Mouse (Mus musculus) lung, postnatal 0 days (tissue): Measurements from ENCODE around the gene 1700021F05Rik. TPM values are rescaled to one million over a fixed set of nuclear protein-coding genes. Genes with fewer than 3 reads are reported as not detected.
A peak's percentile ranks its signal among the peaks of the same experiment; 100 is the strongest.

ENCODE experiments used
- ATAC-seq: fragments of 200-750 bp; cut with Nextera tagmentation; 2 replicates; pipeline ENCODE4 v1.8.0; 2017; ENCODE audit warnings: moderate library complexity
- DNase-seq: peaks from one replicate; pipeline ENCODE4 v3.0.0-alpha.2; 2016; ENCODE audit warnings: low spot score
- H3K27ac ChIP-seq: fragments of 300-500 bp; sonication (generic); 2 replicates; pipeline ENCODE4 v1.5.1; 2014; ENCODE audit warnings: antibody characterized with exemption, mild to moderate bottlenecking, low read length, mixed read lengths
- H3K27me3 ChIP-seq: fragments of 300-500 bp; sonication (generic); replicated peaks from 2 replicates; pipeline ENCODE4 v1.6.1; 2014; ENCODE audit warnings: low read length, mixed read lengths; ENCODE audit not compliant: insufficient read depth
- H3K36me3 ChIP-seq: fragments of 300-500 bp; sonication (generic); 2 replicates; pipeline ENCODE4 v1.6.1; 2014; ENCODE audit warnings: low read length, mixed read lengths; ENCODE audit not compliant: insufficient read depth
- H3K4me1 ChIP-seq: fragments of 300-500 bp; sonication (generic); 2 replicates; pipeline ENCODE4 v1.6.1; 2014; ENCODE audit warnings: antibody characterized with exemption, low read depth, low read length, mixed read lengths; ENCODE audit not compliant: insufficient read depth
- H3K4me2 ChIP-seq: fragments of 300-500 bp; sonication (generic); replicated peaks from 2 replicates; pipeline ENCODE4 v1.6.1; 2014; ENCODE audit warnings: low read depth, mild to moderate bottlenecking, low read length, moderate library complexity, mixed read lengths
- H3K4me3 ChIP-seq: fragments of 300-500 bp; sonication (generic); 2 replicates; pipeline ENCODE4 v1.5.1; 2014; ENCODE audit warnings: low read depth, low read length
- H3K9ac ChIP-seq: fragments of 300-500 bp; sonication (generic); replicated peaks from 2 replicates; pipeline ENCODE4 v1.6.1; 2014; ENCODE audit warnings: low read depth, mild to moderate bottlenecking
- H3K9me3 ChIP-seq: fragments of 300-500 bp; sonication (generic); 2 replicates; pipeline ENCODE4 v1.6.1; 2016; ENCODE audit warnings: low read length, mixed read lengths
- CTCF ChIP-seq: IDR thresholded peaks from 2 replicates; pipeline ENCODE4 v1.5.1; 2016; ENCODE audit warnings: antibody characterized with exemption, mild to moderate bottlenecking
- EP300 ChIP-seq: IDR thresholded peaks from 2 replicates; pipeline ENCODE4 v1.6.1; 2016; ENCODE audit warnings: antibody characterized with exemption, mild to moderate bottlenecking, control low read depth
- WGBS: fragments of 180-500 bp; shearing (Covaris S2); extraction: QIAGEN DNeasy Blood & Tissue Kit; methylation state at CpG from one replicate; pipeline ENCODE4 v1.1.7; 2014; 5-methylcytosine and 5-hydroxymethylcytosine counted together
- polyA plus RNA-seq: library from polyadenylated mRNA; unstranded; fragments of >200 nt; fragmentation: Nextera tagmentation; extraction: Ambion mirVana; gene quantifications from 2 replicates; pipeline ENCODE4 v1.2.1, GENCODE M21; 2015

1700021F05Rik gene
- polyA plus RNA-seq, 1 experiment from 2014 or later: 34.2 TPM

DNA sequence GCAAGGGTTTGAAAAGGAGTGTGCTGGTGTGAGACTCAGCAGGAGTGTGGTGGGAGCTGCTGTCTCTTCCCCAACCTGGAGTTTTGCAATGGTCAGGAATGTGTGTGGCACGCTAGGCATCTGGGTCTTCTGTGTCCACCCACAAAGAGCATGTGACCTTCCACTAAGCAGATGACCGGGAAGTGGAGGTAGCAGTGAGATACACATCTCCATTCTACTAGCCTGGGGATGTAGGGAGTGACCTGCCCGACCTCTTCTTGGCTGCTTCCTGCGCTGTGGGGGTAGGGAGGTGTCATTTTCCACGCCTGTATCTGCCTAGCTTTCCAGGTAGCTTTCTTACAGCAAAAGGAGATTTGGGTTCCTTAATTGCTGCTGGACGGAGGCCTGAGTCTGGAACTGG, 51.2 kb downstream of the 1700021F05Rik start:
- H3K27me3 ChIP-seq: no peaks in the 10 kb centered on the region
- H3K4me2 ChIP-seq: no peak overlapping the region
- H3K27ac ChIP-seq: 0 out of 2 replicates have a peak overlapping the region, but pooled peaks have one; percentile 16
- no peaks in the 10 kb centered on the region for H3K4me1 ChIP-seq
- no peaks in the 10 kb centered on the region for H3K9me3 ChIP-seq
- TF ChIP-seq CTCF (no peak), EP300 (no peak)
- no peaks in the 10 kb centered on the region for H3K36me3 ChIP-seq
- H3K9ac ChIP-seq: no peak overlapping the region
- WGBS: 31% methylated on average over 6 of the region's 6 CpGs
- ATAC-seq (peak; percentile 82), DNase-seq (peak; percentile 39)
- no peak overlapping the region for H3K4me3 ChIP-seq

DNA sequence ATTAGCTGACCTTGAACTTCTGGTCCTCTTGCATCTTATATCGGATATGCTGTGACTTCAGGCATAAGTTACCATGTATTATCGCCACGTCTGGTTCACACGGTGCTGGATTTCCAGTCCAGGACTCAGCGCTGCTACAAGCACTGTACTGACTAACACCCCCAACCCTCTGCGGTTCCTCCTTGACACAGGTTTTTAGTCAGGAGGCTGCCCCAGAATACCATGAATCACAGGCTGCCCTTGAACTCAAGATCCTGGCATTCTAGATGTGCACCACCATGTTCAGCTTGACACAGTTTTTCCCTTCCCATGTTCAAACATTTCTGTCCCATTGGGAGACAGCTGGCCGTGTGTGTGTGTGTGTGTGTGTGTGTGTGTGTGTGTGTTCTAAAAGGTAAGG, 51.7 kb downstream of the 1700021F05Rik start:
- WGBS: 74% methylated on average over 7 of the region's 7 CpGs

DNA sequence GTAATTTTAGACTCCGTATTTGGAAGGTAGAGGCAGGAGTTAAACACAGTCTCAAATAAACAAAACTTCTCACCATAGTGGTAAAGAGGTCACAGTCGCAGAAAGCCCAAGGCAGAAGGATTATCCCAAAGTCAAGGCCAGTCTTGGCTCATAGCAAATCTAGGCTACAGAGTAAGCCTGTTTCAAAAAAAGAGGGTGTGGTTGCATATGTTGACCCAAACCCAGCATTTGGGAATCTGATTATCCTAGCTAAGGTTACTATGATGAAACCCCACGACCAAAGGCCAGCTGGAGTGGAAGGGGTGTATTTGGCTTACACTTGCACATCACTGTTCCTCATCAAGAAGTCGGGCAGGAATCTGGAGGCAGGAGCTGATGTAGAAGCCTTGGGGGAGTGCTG, 52.5 kb downstream of the 1700021F05Rik start:
- ATAC-seq (no peak), DNase-seq (no peak)
- Histone ChIP-seq H3K4me3 (no peak overlapping the region), H3K9me3 (no peaks in the 10 kb centered on the region), H3K27ac (no peak overlapping the region), H3K36me3 (no peaks in the 10 kb centered on the region), H3K9ac (no peak overlapping the region), H3K4me1 (0 out of 2 replicates have a peak, but pooled peaks cover 2% of the 10 kb centered on the region), H3K4me2 (no peak overlapping the region), H3K27me3 (no peaks in the 10 kb centered on the region)
- TF ChIP-seq CTCF (no peak), EP300 (no peak)
- 68% methylated on average over 4 of the region's 4 CpGs for WGBS

More for the DNA sequence above, 51.7 kb downstream of the 1700021F05Rik start:
- Histone ChIP-seq H3K4me1 (no peaks in the 10 kb centered on the region), H3K27me3 (no peaks in the 10 kb centered on the region), H3K27ac (no peak overlapping the region), H3K4me3 (no peak overlapping the region), H3K36me3 (no peaks in the 10 kb centered on the region), H3K4me2 (no peak overlapping the region), H3K9me3 (no peaks in the 10 kb centered on the region), H3K9ac (no peak overlapping the region)
- no peak for ATAC-seq
- DNase-seq: no peak
- TF ChIP-seq CTCF (no peak), EP300 (no peak)

DNA sequence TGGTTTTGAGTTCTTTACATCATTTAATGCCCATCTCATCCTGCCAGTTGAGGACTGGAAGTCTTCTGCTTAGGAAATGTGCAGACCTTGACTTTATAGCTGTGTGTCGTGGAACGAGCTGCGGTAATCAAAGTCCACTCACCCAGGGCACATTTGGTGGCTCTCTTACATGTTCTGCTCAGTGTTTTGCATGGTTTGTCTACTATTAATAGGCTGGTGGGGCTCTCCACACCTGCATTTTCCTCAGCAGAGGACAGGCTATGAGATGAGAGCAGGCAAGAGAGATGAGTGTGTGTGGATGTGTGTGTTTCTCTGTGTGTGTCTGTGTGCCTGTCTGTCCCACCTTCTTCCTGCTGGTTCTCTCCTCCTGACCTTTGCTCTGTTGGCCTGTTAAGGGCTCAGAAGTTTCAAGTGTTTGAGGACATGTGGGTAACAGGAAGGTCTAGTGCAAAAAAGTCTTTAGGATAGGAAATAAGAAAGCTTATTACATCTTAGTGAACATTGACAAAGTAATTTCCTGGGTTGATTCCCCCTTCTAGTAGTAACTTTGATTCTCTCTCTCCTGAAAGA, 53.3 kb downstream of the 1700021F05Rik start:
- Histone ChIP-seq H3K4me2 (no peak overlapping the region), H3K9ac (no peak overlapping the region), H3K27me3 (no peaks in the 10 kb centered on the region), H3K36me3 (no peaks in the 10 kb centered on the region), H3K4me3 (no peak overlapping the region), H3K27ac (no peak overlapping the region), H3K4me1 (0 out of 2 replicates have a peak, but pooled peaks cover 4% of the 10 kb centered on the region), H3K9me3 (no peaks in the 10 kb centered on the region)
- ATAC-seq (no peak), DNase-seq (no peak)
- TF ChIP-seq CTCF: no peak
- no peak for TF ChIP-seq EP300
- 87% methylated on average over 3 of the region's 3 CpGs for WGBS

DNA sequence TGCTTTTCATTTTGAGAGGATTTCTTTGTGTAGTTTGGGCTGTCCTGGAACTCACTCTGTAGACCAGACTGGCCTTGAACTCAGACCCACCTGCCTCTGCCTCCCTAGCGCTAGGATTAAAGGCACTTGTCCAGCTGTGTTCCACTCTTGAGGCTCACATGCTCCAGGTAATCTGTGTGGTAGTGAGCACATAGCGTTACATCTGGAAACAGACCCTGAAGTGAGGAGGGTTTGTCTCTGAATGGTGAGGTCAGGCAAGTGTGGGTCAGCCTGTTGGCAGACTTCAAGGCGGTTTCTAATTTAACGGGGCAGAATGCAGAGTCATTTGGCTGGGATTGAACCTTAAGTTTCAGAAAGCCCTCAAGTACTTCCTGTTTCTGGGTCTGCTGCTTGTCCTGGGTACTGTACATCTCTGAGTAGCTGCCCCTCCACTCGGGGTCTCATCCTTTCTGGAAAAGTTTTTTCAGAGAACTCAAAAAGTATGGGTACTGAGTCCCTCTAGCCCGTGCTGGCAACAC, 55.0 kb downstream of the 1700021F05Rik start:
- Histone ChIP-seq H3K4me1 (0 out of 2 replicates have a peak, but pooled peaks cover 4% of the 10 kb centered on the region), H3K4me2 (no peak overlapping the region), H3K27ac (no peak overlapping the region), H3K4me3 (no peak overlapping the region), H3K36me3 (no peaks in the 10 kb centered on the region), H3K27me3 (no peaks in the 10 kb centered on the region), H3K9me3 (no peaks in the 10 kb centered on the region), H3K9ac (no peak overlapping the region)
- TF ChIP-seq EP300 (no peak), CTCF (no peak)
- DNase-seq: no peak
- 73% methylated on average over 6 of the region's 6 CpGs for WGBS
- ATAC-seq: no peak

DNA sequence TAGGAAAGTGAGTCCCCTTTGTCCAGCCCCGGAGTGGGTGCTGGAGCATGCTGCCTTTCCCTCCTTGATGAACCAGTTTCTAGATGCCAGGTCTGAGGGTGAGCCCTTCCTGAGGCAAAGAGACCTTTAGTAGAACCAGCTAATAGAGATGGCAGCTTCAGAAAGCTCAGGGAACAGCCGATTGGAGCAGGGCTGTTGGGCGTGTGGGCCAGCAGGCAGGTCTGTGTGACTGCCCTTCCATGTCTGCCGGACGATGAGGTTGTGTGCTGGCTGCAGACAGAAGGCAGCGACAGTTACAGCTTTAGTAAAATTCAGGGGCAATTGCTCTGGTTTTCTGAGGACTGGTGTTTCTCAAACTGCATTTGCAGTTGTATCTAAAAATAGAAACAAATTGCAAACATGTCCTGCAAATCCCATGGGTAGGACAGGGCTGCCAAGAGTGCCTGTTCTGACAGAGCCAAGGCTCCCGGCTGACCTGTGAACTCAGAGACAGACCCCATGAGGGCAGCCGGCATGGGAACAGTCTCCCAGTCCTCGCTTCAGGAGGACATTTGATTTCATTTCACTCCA, 57.3 kb downstream of the 1700021F05Rik start:
- DNase-seq: peak; percentile 51
- H3K4me1 ChIP-seq: peaks cover 4% of the 10 kb centered on the region; the same call in 1 of the 2 replicates

More for the DNA sequence above, 57.3 kb downstream of the 1700021F05Rik start:
- no peak overlapping the region for H3K4me3 ChIP-seq
- H3K9me3 ChIP-seq: no peaks in the 10 kb centered on the region
- no peaks in the 10 kb centered on the region for H3K27me3 ChIP-seq
- no peaks in the 10 kb centered on the region for H3K36me3 ChIP-seq
- peak overlapping the region; percentile 39 for H3K27ac ChIP-seq
- 33% methylated on average over 9 of the region's 9 CpGs for WGBS
- no peak overlapping the region for H3K9ac ChIP-seq
- TF ChIP-seq CTCF (no peak), EP300 (no peak)
- no peak overlapping the region; the same call in 1 of the 2 replicates for H3K4me2 ChIP-seq
- ATAC-seq: no peak
